Mouse (Mus musculus) spleen, postnatal 4 days (tissue): ENCODE data around the gene Cuedc2.
A peak's percentile ranks its signal among the peaks of the same experiment; 100 is the strongest.

Source experiments
- DNase-seq, 2 experiments: peaks; one replicate each; pipeline ENCODE4 v3.0.0; 2022; ENCODE audit warnings: low spot score in 2 of 2

The Cuedc2 gene

DNA sequence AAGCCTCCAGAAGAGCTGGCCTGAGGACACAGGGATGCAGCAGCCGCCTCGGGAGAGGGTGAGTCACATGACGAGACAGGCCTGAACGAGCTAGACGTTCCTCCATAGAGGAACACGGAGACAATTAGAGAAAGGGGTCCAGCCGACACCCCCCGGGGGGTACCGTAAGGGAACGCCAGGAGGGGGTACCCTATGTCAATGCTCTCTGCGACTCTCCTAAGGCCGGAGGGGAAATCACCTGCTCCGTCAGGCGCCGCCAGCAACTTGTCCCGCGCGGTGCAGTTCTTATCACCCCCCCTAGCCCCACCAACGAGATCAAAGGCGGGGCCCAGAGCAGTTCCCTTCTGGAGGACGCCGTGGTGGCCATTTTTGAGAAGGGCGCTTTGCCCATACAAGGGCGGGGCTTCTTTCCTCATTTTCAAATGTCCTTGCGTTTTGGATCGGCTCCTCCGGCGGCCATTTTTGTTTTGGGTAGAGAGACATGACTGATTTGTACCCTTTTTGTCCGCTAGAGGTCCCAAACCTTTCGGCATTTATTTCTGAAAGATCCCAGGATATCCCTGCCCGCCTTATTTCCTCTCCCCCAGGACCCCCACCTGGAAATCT lies at the start of gene Cuedc2:
TSS of gene Cuedc2 (minus strand) at position 372 of the 606 bp plus-strand sequence.
- DNase-seq = peak; percentile 98

DNA sequence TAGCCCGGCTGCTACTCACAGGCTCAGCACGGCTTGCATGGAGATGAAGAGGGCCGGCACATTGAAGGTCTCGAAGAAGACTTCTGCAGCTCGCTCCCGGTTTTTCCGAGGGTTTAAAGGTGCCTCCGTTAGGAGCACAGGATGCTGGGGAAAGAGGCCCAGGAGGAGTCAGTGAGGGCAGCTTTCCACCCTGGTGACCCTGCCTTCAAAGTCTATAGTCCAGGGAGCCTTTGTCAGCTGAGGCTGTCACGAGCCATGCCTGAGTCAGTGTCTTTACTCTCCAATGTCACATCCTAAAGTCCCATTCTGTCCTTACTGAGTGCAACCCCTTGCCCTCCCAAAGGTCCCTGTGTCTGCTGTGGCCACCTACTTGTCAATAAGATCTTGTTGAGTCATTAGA lies 43.8 kb upstream of the Cuedc2 start:
- DNase-seq = no peak

DNA sequence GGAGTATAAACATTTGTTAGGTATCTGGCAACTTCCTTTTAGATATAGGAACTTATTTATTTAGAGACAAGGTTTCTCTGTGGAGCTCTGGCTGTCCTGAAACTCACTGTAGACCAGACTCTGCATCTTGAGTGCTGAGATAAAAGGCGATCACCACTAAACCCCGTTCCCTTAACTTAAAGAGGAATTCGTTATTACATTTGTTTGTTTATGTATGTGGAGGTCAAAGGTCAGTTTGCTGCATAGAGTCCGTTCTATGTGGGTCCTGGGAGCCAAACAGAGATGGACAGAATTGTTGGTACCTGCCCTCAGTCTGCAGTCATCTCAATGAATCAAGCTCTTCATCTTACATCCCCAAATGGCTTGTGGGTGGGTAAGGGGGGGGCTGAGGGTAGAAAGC lies 37.4 kb upstream of the Cuedc2 start:
- DNase-seq = no peak

DNA sequence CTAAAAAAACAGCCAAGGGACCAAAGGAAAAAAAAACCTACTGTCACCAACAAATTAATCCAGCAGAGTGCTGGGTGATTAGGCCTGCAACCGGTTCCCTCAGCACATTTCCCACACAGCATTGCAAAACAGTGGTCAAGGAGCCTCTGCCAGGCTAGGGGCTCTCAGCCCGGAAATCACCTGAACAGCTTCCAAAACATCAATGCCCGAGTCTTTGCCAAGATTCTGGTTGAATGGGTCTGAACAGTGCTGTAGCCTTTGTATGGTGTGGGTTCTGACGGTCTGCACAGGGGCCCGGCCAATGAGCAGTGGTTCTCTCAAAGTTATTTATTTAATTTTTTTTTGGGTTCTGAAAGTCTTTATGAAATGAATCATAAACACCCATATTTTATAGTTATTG lies 37.0 kb upstream of the Cuedc2 start:
- DNase-seq = no peak

DNA sequence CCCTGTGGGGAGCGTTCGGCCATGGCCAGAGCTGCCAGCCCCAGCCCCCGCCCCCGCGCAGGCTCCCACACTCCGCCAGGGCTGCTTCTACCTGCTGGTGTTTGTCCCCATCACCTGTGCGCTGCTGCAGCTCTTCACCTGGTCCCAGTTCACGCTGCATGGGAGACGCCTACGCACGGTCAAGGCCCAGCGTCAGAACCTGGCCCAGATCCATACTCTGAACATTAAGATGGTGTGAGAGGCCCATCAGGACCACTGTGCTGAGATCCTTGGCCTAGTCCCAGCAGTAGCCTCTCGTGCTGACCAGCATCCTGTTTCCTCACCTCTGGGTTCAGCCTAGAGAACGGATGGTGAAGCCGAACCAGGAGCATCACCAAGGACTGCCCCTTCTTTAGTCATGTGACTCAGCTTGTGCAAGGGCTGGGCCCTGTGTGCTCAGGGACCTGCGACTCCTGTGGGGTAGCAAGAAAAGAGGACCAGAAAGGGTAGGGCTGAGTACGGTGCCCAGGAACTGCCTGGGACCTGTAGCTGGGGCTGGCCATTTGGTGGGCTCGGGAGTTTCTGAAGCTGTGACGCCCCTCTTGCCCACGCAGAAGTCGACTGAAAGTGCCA lies 36.1 kb upstream of the Cuedc2 start:
- no peak for DNase-seq

DNA sequence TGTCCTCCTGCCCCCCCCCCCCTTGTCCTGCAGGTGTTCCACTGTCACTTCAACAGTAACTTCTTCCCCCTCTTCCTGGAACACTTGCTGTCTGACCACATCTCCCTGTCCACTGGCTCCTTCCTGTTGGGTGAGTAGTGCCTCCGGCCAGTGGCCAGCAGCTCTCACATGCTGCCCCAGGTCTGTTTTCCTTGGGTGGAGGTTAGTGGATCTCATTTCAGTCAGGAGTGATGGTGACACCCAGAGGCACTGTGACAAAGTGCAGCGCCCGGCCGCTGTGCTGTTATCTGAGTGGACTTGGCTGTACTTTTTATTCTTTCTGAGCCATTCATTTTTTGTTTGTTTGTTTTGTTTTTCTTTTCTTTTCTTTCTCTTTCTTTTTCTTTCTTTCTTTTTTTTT lies 30.7 kb upstream of the Cuedc2 start:
- peak; percentile 43 to 75 for DNase-seq

DNA sequence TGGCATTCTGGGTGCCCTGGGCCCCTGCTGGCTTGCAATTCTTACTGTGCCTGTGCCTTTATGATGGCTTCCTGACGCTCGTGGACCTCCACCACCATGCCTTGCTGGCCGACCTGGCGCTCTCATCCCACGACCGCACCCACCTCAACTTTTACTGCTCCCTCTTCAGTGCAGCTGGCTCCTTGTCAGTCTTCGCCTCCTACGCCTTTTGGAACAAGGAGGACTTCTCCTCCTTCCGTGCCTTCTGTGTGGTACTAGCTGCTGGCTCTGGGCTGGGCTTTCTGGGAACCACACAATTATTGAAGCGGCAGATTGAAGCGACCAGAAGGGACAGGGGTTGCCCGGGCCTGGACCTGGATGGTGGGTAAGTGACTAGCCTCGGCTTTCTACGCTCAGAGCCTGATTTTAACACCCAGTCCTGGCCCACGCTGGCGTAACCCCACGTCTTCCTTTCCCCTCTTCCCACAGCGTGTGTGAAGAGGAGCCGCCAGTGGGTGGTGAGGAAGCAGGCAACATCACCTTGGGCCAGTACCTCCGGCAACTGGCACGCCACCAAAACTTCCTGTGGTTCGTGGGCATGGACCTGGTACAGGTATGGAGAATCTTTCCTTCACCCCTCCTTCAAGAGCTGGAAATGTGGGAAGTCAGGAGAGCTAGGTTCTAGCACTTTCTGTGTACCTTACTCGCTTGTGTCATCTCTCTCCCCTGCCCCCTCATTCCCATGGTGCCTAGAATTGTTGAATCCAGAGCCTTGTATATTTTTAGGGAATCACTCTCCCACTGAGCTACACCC lies 29.5 kb upstream of the Cuedc2 start:
- no peak for DNase-seq

DNA sequence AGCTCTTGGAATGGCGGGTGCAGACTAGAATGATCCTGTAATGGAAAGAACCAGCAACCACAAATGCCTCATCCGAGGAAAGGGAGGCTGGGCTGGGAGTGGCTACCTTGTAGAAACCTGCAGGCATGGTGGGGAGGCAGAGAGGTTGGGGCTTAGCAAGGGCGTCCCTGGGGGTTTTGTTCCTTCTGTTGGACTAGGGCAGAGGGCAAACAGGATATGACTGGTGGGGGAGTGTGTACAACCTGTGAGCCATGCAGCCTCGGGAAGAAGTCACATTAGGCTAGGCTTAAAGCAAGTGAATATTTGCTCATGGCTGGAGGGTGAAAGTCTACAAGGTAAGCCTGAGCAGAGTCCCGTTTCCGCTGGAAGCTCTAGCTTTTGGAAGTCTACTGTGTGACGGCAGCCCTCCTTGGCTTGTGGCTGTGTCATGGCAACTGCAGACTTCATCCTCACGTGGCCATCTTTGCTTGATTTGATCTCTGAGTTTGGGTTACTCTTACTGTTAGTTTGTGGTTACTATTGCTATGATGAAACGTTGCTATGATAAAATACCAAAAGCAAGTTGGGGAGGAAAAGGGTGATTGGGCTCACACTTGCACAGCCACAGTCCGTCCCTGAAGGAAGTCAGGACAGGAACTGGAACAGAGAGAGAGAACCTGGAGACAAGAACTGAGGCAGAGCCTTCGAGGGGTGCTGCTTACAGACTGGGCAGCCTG lies 24.9 kb upstream of the Cuedc2 start:
- DNase-seq = no peak

DNA sequence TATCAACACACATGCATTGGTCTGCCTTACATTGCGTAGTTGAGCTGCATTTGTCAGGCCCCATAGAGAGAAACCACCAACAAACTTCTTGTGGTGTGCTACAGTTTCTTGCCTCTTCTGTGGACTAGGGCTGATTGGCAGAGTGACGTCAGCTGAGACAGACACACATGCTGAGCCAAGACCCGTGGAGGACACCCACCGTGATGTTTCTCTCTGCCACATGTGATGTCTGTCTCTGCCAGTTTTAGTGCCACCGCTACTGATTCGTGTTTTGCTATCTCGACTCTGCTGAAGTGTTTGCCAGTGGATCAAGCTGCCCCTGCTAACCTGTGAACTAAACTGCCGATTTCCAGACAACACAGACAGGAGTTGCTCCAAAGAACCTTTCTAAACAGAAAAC lies 23.6 kb upstream of the Cuedc2 start:
- no peak for DNase-seq

DNA sequence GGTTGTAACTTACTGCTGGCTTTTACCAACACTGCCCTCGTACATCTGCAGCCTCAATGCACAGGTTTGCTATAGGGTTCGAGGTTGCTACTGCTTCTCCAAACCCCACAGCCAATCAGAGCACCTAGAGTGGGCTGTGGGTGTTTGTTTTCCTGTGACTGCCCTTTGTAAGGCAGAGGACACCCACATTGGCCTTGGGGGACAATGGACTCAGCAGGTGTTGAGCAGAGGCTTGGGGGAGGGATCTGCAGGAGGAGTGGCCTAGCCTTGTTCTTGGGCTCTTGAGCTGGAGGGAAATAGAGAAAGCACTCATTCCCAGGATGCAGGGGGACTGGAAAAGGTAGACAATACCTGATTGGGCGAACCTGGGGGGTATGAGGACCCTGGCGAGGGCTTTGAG lies 19.9 kb upstream of the Cuedc2 start:
- DNase-seq = no peak

DNA sequence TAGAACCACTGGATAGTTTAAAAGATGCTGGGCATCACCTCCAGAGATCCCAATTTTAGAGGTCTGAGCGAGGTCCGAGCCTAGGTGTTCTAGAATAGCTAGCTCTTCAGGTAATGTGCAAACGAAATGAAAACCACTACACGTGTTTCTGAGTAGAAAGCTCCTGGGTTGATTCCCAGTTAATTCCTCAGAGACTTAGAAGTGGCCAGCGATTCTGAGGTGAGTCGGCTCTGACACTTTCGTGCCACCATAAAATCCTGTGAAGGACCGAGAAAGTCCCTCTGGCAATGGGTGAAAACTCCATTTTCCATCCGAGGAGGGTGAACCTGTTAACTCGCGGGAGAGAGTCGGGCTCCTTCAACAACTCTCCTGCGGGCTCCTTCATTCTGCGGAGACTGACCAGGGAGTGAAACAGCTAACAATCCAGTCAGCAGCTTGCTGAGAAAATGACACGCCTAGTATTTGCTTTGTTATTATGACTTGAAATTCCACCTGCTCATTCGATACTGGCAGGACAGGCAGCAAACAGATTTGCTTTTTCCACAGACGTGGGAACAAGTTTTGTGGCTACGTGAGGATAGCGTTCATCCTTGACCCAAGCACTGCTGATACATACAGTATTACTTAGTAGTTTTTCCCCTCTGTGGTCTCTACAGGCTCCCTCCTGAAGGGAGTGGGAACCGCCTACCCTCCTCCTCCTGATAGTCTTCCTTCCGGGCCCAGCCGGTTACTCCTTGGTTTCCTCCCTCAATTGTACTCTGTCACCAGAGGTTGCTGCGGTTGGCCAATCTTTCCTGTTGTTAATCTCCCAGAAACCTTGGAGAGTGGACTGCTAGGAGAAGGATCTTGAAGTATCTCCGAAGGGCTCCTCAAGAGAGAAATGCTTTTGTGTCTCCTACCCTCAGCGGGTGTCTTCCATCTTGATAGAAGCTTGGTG lies 19.1 kb upstream of the Cuedc2 start:
- DNase-seq = no peak

DNA sequence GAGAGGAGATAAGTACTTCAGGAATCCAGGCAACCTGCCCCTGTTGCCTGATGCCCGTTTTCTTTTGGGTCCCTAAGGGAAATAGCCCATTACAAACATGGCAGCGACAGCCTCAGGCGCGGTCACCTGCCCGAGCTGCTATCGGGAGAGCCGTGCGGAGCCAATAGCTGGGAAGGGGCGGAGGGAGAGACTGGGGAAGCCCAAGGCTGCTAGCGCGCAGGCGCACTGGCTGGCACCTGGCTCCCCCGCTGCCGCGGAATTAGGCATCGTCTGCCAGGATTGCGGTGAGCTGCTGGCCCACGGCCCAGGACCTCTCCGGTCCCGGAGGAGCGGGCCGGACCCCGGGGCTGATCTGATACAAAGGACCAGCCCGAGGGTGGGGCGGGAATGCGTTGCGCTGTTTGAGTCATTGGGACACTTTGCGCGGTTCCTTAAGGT lies 18.2 kb upstream of the Cuedc2 start:
- peak; percentile 80 to 90 for DNase-seq

DNA sequence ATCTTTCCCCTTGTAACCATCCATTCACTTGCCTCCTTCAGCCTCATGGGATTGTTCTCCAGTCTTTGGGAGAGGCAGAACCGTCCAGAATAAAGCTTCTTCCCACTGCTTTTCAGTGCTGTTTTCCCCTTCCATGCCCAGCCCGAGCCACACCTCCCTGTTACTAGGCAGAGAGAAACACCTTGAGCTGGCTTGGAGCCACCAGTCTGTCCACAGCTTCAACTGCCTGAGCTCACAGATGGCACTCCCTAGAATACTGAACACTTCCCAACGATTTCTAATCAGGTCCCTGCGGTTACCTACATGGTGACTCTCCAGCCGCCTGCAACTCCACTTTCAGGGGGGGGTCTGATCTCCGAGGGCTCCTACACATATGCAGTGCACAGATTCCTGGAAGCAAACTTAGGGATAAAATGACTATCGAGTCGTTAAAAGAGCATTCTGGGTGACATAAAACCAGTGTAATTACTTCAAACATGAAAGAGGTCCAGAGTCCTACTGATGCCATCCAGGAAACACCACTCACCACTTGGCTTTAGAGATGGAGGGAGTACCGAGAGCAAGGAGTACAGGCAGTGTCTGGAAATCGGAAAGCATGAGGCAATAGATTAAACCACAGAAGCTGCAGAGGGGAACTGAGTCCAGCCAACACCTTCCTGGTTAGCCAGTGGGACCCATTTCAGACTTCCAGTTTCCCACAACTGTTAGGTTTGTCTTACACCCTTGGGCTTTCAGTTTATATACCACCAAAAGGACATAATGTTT lies 11.8 kb upstream of the Cuedc2 start, which contains the start of gene 2310034G01Rik:
TSS of gene 2310034G01Rik (minus strand) at position 135 of the 765 bp plus-strand sequence.
- no peak for DNase-seq

DNA sequence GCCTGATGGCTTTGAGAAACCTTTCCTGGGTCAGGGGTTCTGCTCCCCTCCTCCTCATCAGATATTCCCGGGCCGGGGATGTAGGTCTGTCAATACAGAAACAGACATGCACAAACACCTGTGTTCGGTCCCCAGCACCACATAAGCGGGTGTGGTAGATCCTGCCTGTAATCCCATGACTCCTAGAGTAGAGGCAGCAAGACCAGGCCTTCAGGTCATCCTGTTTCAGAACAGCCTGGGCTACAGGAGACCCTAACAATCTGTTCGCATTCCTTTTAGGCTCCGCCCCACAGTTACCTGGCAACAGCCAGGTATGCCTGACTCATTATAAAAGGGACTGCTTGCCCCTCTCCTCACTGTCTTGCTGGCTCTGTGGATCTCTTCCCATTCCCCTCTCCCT lies 11.0 kb upstream of the Cuedc2 start:
- no peak for DNase-seq

DNA sequence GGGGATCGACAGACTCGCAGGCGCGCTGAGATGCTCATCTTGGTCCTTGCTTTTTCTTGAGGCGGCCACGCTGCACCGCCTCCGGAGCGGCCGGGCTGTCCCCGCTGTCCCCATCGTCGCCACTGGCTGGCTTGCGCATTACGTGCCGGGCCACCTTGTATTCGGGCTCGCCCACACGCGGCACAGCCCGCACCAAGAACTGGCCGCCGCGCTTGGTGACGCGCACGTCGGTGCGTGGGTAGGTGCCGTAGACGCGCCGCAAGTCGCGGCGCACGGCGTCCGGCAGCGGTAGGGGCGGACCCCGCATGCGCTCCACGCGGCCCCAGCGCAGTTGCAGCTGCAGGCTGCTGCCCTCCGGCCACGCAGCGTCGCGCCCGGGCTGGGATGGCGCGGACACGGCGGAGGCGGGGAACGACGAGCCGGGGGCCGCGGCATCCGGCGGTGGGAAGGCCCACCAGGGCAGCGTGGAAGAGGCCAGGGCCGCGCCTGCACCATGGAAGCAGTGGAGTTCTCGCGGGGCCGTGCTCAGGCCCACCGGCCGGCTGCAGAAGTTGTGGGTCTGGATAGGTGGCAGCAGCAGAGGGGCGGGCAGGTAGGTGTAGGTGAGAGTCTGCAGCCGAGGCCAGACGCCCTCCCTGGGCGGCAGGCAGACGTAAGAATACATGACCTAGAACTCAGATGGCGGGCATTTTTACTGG lies 10.4 kb upstream of the Cuedc2 start:
- DNase-seq = peak; percentile 60 to 79

DNA sequence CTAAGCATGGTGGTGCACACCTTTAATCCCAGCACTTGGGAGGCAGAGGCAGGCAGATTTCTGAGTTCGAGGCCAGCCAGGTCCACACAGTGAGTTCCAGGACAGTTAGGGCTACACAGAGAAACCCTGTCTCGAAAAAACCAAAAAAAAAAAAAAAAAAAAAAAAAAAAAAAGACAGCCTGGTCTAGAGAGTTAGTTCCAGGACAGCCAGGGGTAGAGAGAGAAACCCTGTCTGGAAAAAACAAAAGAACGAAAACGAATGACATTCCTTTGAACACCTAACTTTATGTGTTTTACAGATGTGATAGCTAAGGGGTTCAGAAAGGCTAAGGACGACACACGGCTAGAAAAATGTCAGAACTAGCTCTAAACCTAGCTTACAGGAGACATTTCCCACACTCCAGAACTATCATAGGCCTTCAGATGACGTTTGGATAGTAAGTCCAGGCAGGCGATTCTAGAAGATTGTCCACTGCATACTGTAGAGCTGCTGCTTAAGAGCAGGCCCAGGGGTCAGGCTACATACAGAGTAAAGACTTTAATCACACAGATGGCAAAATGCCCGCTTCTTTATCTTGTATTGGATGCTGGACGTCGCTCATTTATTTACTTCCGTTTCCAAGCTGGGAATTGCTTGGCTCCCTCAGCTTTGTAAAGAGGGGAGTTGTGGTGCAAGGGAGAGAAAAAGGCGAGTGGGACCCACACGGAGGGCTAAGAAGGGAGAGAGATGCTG lies 9.6 kb upstream of the Cuedc2 start:
- DNase-seq = no peak

DNA sequence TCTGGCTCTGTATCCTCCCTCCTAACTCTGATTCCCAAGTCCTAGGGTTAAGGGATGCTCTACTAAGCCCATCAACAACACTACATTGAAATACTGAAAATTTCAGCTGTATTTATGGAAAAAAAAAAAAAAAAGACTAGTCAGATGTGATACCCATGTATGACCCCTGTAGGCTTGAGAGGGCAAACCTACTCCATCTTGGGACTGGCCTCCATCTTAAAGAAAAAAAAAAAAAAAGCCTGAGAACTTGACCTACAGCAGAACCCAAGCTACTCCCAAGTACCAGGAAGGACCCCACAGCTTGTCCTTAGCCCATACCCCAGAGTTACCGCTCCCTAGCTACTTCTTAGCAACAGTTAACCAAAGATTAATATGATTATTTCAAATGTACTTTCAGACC lies 8.6 kb upstream of the Cuedc2 start:
- DNase-seq = no peak

DNA sequence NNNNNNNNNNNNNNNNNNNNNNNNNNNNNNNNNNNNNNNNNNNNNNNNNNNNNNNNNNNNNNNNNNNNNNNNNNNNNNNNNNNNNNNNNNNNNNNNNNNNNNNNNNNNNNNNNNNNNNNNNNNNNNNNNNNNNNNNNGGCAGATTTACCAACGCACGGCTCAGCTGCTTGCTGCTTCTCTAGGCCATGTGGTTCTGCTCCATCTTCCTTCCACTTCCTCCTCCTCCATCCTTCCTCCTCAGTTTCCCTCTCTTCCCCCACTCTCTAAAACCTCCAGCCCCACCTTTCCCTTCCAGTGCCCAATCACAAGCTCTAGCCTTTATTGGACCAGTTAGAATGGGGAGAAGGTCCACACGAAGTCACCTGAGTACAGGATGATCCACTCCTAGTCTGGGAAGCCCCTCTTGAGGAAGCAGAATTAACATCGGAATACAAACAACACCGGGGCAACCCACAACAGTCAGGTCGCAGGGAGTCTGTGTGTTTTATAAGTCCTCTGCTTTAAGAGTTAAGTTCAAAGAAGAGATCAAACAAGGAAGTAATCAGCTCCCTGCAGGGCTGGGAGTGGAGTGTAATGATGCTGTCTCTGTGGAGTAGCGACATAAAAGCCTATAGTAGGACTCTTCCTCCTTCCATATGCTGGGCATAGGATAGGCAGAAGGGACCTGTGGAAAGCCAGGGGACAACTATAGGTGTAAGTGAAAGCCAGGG lies 6.4 kb upstream of the Cuedc2 start:
- DNase-seq = no peak
